Mouse (Mus musculus): ENCODE measurements around the gene Atp1b2. TPM values are rescaled to one million over a fixed set of nuclear protein-coding genes. Genes with fewer than 3 reads are reported as not detected.

Gene Atp1b2
- total RNA-seq, 1 experiment from 2014 or later = 38.0 TPM

DNA sequence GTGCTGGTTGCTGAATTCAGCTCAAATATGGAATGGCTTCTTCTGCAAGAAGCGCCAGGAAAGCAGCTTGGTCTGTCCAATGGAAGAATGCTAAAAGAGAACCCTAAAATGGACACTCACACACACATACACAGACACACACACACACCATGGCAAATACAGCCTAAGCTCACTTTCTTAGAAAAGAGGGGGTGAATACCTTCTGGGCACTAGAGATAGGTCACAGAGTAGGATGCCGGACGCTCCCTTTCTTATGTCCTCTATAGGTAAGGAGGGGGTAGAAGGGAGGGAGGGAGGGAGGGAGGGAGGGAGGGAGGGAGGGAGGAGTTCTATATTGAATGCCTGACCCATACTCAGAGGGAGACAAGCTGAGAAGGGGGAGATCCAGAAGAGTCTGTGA, 2.8 kb upstream of the Atp1b2 start:
- DNase-seq = no peak

DNA sequence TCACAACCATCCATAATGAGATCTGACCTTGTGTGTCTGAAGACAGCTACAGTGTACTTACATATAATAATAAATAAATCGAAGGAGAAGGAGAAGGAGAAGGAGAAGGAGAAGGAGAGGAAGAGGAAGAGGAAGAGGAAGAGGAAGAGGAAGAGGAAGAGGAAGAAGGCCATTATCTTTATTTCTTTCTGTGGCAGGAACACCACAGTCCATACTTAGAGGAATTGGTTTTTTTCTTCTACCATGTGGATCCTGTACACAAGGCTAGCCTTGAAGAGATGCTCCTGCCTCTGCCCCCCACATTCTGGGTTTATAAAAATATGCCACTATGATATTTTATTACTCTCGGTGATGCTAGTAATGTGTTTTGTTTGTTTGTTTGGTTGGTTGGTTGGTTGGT, 1.1 kb upstream of the Atp1b2 start:
- no peak for DNase-seq

DNA sequence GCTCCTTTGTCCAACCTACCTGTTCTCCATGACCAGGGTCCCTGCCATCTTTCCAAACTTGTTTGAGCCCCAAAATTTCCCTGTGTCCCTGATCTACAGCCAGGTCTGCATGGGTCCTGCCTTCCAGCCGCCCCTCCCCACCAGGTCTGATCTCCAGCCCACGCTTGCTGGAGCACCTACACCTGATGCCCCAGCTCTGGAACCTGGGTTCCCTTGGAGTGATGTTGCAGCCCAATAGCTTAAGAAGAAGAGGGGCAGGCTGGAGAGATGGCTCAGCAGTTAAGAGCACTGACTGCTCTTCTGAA, 701 bp upstream of the Atp1b2 start:
- DNase-seq = no peak

DNA sequence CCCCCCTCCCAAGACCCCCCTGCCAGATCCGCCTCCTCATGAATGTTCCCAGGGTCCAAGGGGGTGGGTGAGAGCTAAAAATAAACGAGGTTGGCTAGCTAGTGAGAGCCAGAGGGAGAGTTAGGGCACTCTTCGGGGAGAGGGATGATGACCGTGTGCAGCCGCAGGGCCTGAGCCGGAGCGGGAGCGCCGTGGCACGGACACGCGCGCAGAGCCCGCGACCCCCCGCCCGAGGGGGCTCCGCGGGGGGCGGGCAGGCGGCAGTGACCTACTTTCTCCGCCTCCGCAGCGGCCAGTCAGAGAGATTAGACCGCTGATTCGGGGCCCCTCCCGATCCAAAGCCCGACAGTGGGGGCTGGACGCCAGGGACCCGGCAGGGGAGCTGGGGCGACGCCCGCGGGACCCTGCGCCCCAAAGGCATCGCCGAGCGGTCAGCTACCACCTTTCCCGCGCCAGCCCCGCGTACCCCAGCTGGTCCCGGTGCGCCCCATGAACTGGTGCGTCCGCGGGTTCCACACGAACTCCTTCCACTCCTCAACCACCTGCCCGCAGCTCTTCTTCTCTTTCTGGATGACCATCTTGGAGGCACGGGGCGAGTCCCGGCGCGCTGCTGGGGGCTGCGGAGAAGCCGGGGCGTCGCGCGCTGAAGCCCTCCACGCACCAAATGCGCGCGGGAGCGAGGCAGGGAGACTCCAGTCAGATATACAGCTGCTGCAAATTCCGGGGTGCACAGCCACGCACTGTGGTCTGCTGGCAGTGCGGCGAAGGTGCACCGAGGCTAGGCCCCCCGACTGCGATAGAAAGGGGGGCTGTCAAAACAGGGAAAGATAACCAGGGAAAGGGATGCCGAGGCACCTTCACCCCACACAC, 712 bp downstream of the Atp1b2 start:
- peak; percentile 47 for DNase-seq

DNA sequence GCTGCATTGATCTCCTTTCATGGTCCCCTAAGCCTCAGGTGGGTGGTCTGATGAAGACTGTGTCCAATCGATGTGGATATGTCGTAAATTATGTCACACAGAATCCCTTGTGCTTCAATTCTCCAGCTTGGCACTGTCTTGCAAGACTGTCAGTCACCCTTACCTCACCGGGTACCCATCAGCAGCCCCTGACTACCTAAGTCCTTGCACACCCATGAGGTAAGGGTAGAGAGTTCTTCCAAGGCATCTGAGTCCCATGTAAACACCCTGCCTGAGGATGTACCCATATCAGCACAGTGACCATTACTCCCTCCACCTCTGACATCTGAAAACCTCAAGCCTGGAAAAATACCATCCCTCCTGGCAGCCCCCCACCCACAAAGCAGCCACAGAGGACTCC, 1.4 kb downstream of the Atp1b2 start:
- no peak for DNase-seq

DNA sequence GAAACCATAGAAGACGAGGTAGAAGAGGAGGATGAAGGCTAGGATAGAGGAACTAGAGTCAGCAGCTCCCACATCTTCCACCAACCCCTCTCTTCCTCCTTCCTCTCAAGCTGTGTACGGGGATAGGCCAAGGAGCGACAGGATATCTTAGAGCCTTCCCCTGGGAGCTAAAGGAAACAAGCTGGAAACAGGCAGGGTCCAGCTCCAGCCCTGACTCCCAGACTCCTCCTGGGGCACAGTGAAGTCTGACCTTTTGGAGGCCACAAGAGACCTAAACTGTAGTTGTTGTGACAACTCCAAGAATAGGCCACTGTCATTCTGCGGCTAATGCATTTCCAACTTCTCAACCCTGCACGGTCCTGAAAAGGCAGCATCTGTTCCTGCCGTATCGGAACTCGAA, 2.2 kb downstream of the Atp1b2 start:
- no peak for DNase-seq

DNA sequence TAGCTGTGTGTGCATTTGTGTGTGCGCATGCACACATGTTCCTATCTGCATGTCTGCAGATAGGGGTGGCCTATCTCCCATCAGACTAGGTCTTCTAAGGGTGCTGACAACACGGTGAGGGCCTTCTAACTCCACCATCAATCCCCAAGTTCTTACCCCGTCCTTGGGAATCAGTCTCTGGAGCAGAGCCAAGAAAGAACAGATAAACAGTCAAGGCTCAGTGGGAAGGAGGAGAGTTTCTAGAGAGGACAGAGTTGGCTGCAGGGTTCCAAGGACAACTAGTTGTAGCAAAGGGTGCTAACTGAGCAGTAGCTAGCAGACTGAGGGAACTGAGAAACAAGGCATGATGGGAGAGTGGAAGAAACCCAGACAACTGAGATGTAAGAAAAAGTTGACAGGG, 4.0 kb downstream of the Atp1b2 start:
- DNase-seq = no peak

DNA sequence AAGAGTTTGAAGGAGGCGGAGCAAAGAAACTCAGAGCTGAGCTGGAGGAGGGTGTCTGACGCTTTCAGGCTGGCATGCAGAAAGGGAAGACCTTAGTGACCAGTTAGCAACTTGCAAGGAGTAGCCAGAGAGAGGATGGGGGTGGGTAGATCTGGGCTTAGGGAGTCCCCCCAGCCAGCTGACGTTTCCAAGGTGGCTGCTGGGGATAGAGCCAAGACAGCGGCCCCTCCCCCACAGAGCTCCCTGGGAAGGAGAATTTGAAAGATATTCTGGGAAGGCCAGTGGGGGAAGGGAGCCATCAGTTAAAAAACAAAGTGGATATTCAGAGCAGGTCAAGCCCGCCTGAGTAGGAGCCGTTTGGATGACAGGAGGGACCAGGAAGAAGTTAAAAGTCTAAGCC, 5.6 kb downstream of the Atp1b2 start:
- peak; percentile 50 for DNase-seq

DNA sequence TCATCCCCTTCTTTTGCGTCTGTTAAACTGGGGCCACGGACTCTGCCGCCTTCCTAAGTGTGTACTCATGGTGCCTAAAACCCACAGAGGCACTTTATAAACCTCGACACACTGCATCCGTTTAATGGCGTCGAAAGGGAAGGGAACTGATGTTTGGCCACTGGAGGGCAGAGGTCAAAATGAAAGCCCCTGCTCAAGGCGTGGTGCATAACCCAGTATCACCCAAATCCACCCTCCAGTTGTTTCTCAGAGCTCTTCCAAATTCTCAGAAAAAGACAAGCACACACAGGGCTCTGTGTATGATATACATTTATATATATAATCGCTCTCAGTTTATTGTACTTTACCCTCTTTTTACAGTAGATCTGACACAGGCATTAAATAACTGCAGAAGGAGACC, 6.3 kb downstream of the Atp1b2 start:
- DNase-seq = no peak

DNA sequence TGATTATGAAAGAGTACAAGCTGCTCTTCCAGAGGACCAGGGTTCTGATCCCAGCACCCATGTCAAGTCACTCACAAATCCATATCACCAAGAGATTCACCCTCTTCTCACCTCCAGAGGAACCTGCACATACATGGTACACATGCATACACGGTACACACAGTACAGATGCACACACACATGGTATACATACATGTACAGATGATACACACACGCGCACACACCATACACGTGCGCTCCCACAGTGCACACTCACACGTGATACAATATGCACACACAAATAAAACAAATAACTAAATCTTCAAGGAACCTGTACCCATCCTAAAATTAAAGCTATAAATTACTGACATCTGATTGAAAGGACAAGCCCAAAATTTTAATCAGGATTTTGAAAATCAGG, 10.9 kb downstream of the Atp1b2 start:
- DNase-seq = no peak

DNA sequence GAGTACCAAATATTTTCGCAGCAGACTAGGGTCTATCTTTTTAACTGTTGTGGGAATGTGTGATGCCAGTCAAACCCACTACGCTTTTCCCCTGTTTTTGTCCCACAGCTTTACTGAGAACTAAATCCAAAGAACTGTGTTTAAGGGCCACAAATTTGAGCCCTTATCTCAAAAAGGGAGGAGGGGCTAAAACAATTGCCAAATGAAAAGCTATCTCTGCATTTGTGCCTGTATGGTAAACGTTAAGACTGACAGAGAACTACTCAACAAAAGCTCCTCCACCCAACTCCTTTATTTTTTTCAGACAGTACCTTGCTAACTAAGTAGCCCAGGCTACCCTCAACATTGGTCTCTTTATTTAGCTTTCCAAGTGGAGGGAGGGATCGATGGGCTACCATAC, 12.9 kb downstream of the Atp1b2 start:
- no peak for DNase-seq

DNA sequence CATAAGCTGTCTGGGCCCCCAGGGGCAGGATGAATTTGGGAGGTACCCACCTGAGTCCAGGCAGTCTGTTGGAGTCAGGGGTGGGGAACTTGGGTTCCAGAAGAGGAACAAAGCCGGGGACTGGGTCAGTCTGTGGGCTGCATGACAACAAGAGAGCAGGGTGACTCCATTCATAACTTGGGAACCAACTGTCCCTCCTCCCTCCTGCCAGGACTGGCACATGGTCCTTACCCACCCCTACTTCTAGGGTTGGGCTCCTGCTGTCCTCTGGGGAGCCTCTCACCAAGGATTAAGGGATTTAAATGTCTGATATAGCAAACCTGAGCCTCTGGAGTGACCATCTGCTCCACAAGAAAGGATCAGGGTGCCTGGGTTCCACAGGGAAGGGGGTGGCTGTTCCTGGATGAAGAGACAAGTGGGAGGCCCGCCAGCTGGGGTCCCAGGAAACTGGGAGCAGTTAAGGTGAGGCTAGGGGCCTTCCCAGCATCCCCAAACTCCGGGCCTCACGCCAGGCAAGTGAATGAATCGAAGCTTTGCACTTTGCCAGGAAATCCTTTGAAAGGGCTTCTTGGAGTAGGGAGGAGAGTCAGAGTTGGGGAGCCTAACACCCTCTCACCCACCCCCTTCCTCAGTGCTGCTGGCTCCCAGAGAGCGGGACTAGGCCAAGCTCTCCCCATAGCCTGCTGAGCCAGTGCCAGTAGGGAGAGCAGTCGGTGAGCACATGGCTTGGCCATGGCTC, 13.7 kb downstream of the Atp1b2 start:
- no peak for DNase-seq

DNA sequence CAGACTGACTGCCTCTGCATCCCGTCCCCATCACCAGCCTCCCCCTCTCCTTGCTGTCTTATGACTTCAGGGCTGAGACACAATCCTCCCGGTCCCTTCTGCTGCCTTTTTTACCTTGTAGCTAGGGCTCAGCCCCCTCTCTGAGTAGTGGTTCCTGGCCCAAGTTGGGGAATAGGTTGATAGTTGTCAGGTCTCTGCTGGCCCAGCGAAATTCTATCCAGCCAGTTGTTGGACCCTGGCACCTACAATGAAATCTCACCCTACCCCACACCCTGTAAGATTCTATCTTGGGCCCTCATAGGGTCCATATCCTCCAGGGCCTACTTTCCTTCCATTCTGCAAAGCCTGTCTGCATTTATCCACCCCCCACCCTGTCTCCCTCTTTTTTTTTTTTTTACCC, 14.3 kb downstream of the Atp1b2 start:
- no peak for DNase-seq

DNA sequence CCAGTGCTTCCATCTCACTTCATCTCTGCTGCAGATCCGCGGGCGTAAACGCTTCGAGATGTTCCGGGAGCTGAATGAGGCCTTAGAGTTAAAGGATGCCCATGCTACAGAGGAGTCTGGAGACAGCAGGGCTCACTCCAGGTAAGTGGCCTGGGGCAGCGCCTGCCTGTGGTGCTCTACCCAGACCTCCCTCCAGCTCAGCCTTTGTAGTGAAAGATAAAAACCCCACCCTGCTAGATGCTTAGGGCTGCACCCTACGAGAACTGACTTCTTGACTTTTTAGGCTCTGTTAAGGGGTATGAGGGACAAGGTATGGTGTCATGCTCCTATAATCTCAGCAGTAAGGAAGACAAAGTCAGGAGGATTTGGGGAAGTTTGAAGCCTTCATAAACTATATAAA, 15.1 kb downstream of the Atp1b2 start:
- DNase-seq = no peak

DNA sequence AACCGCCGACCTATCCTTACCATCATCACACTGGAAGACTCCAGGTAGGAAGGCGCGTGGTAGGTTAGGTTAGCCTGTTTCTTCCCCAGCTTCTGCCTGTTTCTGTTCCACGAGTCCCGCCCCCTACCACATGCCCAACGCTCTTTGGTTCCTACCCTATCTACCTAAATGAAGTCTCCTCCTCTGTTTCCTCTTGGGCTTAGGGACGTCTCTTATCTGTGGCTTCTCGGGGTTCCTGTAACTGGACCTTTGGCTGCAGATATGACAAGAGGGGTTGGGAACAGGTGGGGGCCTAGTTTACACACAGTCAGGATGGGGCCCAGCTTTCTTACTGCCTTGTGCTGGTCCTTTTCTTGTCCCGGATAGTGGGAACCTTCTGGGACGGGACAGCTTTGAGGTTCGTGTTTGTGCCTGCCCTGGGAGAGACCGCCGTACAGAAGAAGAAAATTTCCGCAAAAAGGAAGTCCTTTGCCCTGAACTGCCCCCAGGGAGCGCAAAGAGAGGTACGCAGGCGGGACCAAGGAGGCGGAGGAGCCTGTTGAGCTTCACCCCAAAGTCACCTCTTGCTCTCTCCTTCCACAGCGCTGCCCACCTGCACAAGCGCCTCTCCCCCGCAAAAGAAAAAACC, 16.4 kb downstream of the Atp1b2 start:
- DNase-seq = no peak

DNA sequence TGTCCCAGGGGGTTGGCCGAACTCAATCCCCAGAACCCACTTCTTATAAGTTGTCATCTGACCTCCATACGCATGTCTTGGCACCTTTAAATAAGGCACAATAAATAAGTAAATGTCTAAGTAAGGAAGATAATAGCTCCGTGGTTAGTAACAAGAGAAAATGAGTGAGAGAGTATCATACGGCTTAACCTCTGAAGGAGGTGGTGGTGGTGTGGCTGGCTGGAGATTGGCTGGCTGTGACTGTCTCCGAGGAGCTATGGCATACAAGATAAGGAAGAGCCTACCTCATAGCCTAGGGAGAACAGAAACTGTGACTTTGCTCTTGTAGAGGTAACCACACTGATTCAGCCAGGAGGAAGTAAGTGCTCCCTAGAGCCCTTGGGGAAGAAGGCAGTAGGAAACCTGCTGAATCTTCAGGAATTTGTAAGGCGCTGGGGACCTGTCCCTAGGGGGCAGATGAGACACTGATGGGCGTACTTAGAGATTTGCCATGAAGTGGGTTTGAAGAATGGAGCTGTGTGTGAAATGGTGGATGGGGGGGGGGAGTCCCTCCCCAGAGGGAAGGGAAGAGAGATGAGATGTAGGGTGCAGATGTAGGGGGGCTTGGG, 19.9 kb downstream of the Atp1b2 start:
- DNase-seq = no peak

DNA sequence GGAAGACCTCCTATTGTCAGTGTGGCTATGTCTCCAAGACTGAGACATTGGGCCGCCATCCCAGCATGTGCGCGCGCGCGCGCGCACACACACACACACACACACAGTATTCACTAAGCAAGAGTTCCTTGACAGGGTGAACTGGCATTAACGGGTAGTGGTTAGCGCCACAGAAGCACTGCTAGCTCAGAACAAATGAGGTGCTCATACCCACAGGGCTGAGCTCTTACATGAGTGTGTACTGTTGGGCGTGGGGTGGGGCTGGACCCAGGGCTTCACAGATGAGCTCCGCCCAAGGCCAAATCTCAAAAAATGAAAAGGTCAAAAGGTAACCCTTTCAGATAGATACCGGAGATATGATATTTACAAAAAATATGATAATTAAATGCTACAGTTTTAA, 20.8 kb downstream of the Atp1b2 start:
- no peak for DNase-seq

DNA sequence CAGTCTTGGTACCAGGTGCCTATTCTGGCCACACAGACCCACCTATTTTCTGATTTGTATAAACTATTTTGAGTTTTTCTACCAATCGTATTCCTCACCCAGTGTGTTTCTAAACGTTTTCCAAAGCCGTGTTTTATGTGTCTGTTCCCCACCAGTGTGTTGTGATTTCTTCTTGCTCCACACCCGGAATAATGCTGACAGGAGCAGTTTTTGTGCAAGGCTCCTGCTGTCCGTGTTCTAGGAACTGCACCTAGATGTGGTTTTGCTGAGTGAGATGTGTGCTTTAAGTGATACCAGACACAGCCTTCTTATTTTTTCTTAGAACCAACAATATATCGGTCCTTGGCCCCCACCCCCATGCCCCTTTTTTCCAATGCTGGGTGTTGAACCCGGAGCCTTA, 21.7 kb downstream of the Atp1b2 start:
- no peak for DNase-seq

DNA sequence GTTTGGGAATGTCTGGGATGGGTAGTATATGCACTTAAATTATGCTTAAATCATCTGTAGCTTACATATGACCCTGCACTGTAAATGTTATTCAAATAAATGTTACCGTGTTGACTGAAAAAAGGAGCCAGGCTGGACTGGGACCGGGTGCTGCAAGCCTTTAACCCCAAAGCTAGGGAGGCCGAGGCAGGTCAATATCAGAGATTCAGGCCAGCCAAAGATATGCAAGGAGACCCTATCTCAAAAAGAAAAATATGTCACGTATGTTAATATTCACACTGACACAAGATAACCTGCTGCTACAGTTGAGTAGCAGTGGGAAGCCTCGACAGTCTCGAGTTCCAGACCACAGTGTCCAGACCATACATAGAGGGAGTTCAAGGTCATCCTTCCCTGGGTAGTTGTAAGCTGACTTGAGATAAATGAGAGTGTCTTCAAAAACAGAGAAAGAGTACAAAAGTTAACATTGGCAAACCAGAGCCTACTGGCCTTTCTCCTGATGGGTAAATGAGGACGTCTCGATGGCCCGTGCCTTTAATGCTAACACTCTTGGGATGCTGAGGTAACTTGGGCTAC, 23.4 kb downstream of the Atp1b2 start:
- DNase-seq = no peak

DNA sequence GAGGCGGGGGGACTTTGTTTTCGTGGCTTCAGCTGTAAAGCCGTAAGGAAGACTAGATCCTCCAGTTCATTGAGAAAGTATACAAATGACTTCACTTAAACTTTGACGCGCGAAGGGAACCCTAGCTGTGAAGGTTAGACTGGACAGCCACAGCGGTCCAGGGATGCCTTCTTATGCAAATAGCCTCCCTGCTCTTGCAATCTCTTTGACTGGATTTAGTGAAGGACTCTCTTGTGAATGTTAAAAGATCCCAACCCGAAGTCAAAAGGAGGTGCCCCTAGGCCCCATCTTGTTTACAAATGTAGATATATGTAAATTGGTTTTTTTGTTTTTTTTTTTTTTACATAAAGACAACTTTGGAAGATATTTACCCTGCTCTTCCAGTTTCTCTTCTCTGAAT, 23.9 kb downstream of the Atp1b2 start:
- DNase-seq = no peak

DNA sequence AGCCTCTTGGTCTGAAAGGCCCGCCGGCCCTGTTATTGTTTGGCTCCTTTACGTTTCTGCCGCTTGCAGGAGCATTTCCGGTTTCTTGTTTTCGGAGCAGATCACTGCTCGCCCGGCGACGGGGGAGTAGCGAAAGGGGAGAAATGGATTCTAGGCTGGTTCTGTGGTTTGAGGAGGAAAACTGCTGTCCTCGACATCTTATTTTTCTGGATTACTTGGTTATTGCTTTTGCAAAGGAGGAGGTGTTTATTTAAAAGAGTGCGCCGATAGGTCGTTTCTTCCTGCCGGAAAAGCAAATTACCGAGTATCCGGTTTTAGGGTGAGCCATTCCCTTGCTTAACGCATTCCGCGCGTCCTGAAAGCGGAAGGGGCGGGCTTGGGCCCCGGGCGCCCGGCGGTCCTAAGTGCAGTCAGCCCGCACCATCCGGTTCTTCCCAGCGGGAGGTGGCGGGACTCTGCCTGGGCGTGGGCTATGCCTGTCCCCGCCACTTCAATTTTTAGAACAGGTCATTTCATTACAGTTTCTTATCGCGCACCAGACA, 24.5 kb downstream of the Atp1b2 start:
- DNase-seq = peak; percentile 90

DNA sequence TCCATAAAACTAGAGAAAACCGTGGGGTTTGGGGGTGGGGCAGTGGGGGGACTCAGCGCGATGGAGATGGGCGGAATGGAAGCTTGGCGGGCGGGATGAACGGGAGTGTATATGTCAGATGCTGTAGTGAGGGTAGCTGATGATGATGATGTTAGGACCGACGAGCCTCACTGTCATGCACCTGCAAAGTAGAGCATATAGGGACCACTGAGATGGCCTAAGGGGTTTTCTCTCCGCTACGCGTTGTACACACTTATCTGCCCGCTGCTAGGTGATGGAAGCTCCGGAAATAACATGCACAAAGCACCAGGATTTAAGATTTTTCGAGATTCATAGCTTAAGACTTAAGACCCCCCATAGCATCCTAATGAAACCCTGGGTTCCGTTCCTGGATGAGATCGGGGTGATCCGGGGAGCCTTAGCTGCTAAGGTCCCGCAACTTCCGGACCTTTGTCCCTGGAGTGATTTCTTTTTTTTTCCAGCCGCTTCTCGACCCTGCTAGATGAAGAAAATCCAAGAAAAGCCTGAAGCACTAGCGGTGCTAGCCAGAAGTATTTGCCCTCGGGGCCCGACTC, 25.1 kb downstream of the Atp1b2 start:
- no peak for DNase-seq
